Mouse (Mus musculus) ES-Bruce4 (cell line): ENCODE data around the gene Manbal. TPM values are rescaled to one million over a fixed set of nuclear protein-coding genes. Genes with fewer than 3 reads are reported as not detected.

Experiments used
- H3K27ac ChIP-seq: 2 replicates; pipeline ENCODE4 v1.5.1; 2012; ENCODE audit warnings: low read length, inconsistent platforms; ENCODE audit not compliant: insufficient read depth
- H3K27me3 ChIP-seq: 2 replicates; pipeline ENCODE4 v1.6.1; 2012; ENCODE audit warnings: mild to moderate bottlenecking, low read length, inconsistent platforms; ENCODE audit not compliant: control insufficient read depth, poor library complexity, insufficient read depth, severe bottlenecking
- H3K36me3 ChIP-seq: 2 replicates; pipeline ENCODE4 v1.6.1; 2012; ENCODE audit warnings: inconsistent platforms, mild to moderate bottlenecking, low read length, moderate library complexity; ENCODE audit not compliant: control insufficient read depth, poor library complexity, insufficient read depth, severe bottlenecking
- H3K4me1 ChIP-seq: one replicate; pipeline ENCODE4 v1.8.1; 2011; ENCODE audit warnings: low read length; ENCODE audit not compliant: control insufficient read depth, insufficient read depth
- H3K4me3 ChIP-seq: 2 replicates; pipeline ENCODE4 v1.5.1; 2011; ENCODE audit warnings: low read depth, mild to moderate bottlenecking, low read length
- H3K9ac ChIP-seq: 2 replicates; pipeline ENCODE4 v1.6.1; 2012; ENCODE audit warnings: low read depth, mild to moderate bottlenecking, inconsistent platforms; ENCODE audit not compliant: poor library complexity, severe bottlenecking
- H3K9me3 ChIP-seq: replicated peaks from 2 replicates; pipeline ENCODE4 v1.6.1; 2012; ENCODE audit warnings: mild to moderate bottlenecking, low read length, inconsistent platforms; ENCODE audit not compliant: control insufficient read depth, poor library complexity, insufficient read depth, severe bottlenecking
- CTCF ChIP-seq: IDR thresholded peaks from one replicate; pipeline ENCODE4 v1.8.1; 2011; ENCODE audit warnings: low read depth, low read length
- EP300 ChIP-seq: IDR thresholded peaks from 2 replicates; pipeline ENCODE4 v1.6.1; 2011; ENCODE audit warnings: low read depth, low read length; ENCODE audit not compliant: insufficient read depth
- POLR2A ChIP-seq: IDR thresholded peaks from one replicate; pipeline ENCODE4 v1.8.1; 2011; ENCODE audit warnings: low read length; ENCODE audit not compliant: insufficient read depth
- polyA plus RNA-seq: library from polyadenylated mRNA; stranded (reverse); fragments of >200 nt; gene quantifications from 2 replicates; pipeline ENCODE4 v1.2.4, GENCODE M21; 2011; ENCODE audit warnings: low read depth; ENCODE audit not compliant: missing spikeins, insufficient read depth, insufficient read length

The Manbal gene
- polyA plus RNA-seq, 1 experiment = 37.8 TPM

- H3K4me3 ChIP-seq = no peak overlapping the region
- TF ChIP-seq EP300 (no peak), POLR2A (no peak), CTCF (no peak)
- H3K9me3 ChIP-seq = no peaks in the 10 kb centered on the region
- no peak overlapping the region for H3K9ac ChIP-seq
- no peaks in the 10 kb centered on the region for H3K27me3 ChIP-seq
- H3K4me1 ChIP-seq = peaks cover 12% of the 10 kb centered on the region
- H3K36me3 ChIP-seq = no peaks in the 10 kb centered on the region
- H3K27ac ChIP-seq = no peak overlapping the region
Observed at GRCm38 (mm10) chr2:157428351-157429139, 61.2 kb downstream of the Manbal start.

DNA sequence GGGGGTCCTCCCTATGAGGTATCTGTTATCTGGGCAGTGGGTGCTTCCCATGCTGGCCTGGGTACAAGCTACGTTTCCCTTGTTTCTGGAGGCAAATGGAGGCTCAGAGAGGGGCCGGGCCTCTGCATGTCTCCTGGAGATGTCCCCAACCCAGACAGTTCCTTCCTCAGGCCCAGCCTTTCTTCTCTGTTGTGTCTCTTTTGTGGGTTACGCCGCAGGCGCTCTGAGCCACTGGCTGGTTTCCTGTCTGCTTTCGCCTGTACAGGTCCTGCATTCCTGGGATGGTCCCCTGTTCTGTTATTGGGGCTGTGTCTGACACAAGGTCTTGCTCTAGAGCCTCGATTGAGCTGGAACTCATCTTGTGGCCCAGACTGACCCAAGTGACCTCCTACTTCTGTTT lies 62.3 kb downstream of the Manbal start:
- peaks cover 12% of the 10 kb centered on the region for H3K4me1 ChIP-seq

GRCm38 (mm10) chr2:157430667-157431429 lies 63.5 kb downstream of the Manbal start:
- no peaks in the 10 kb centered on the region for H3K36me3 ChIP-seq
- no peaks in the 10 kb centered on the region for H3K27me3 ChIP-seq
- no peak overlapping the region for H3K27ac ChIP-seq
- peaks cover 19% of the 10 kb centered on the region for H3K4me1 ChIP-seq
- no peak overlapping the region for H3K4me3 ChIP-seq
- no peak for TF ChIP-seq EP300
- no peak for TF ChIP-seq CTCF
- no peak for TF ChIP-seq POLR2A
- H3K9ac ChIP-seq = no peak overlapping the region
- H3K9me3 ChIP-seq = no peaks in the 10 kb centered on the region

More for the DNA sequence above, 62.3 kb downstream of the Manbal start:
- no peak overlapping the region for H3K4me3 ChIP-seq
- H3K27me3 ChIP-seq = no peaks in the 10 kb centered on the region
- TF ChIP-seq EP300 (no peak), CTCF (no peak), POLR2A (no peak)
- H3K9me3 ChIP-seq = no peaks in the 10 kb centered on the region
- no peak overlapping the region for H3K9ac ChIP-seq
- no peak overlapping the region for H3K27ac ChIP-seq
- no peaks in the 10 kb centered on the region for H3K36me3 ChIP-seq

DNA sequence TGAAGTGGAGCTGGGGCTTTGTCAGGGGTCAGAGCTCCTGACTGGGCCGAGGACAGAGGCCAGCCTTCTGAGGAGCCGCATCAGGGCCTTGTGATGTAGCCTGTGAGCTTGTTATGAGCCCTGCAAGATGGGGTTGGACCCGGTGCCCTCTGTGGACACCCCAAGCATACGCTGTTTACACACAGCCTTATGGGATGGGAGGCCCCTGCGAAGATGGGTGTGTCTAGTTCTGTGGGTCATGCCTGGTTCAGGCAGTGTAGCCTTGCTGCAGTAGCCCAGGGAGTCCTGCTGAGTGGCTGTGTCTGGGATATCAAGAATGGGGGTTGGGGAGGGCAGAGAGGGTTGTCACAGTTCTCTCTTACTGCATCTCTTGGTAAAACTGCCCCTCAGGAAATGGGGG lies 64.5 kb downstream of the Manbal start:
- H3K36me3 ChIP-seq = no peaks in the 10 kb centered on the region
- no peak overlapping the region for H3K27ac ChIP-seq
- no peak overlapping the region for H3K4me3 ChIP-seq
- no peak overlapping the region for H3K9ac ChIP-seq
- no peaks in the 10 kb centered on the region for H3K9me3 ChIP-seq
- peaks cover 20% of the 10 kb centered on the region for H3K4me1 ChIP-seq
- no peaks in the 10 kb centered on the region for H3K27me3 ChIP-seq
- TF ChIP-seq POLR2A = no peak
- TF ChIP-seq EP300 = no peak
- no peak for TF ChIP-seq CTCF

GRCm38 (mm10) chr2:157432476-157432875 lies 65.1 kb downstream of the Manbal start:
- Histone ChIP-seq H3K9ac (no peak overlapping the region), H3K27me3 (no peaks in the 10 kb centered on the region), H3K36me3 (no peaks in the 10 kb centered on the region), H3K9me3 (no peaks in the 10 kb centered on the region), H3K27ac (no peak overlapping the region), H3K4me1 (peaks cover 20% of the 10 kb centered on the region), H3K4me3 (no peak overlapping the region)
- TF ChIP-seq EP300 (0 out of 2 replicates have a peak, but pooled peaks have one; percentile 43), POLR2A (no peak)

DNA sequence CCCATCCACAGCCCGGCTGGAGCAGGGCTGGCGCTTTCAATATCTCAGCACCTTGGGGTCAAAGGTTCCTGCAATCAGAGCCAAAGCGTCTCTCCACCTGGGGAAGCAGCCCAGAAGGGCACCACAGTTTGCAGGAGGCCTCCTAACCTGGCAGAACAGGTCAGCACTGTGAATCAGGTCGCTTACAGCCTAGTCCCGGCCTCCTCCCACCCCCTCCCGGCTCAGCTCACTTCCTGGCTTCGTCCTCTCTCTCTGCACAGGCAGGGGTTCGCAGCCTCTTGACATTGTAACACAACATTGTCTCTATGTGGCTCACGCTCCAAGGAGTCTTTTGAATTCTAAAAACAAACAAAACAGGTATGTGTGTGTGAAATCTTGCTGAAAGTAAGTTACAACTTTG lies 66.6 kb downstream of the Manbal start:
- Histone ChIP-seq H3K4me3 (no peak overlapping the region), H3K27ac (peak overlapping the region; percentile 76), H3K36me3 (no peaks in the 10 kb centered on the region), H3K27me3 (no peaks in the 10 kb centered on the region), H3K9ac (0 out of 2 replicates have a peak overlapping the region, but pooled peaks have one; percentile 17), H3K4me1 (peaks cover 20% of the 10 kb centered on the region), H3K9me3 (no peaks in the 10 kb centered on the region)
- TF ChIP-seq POLR2A = no peak
- no peak for TF ChIP-seq EP300
- no peak for TF ChIP-seq CTCF
